Mouse (Mus musculus): ENCODE measurements around the gene Rasgrp4.
"Not testable (repeated sequence)": the region's sequence is repeated elsewhere in the genome, so short reads cannot be mapped to it uniquely, and the experiment has no call there.

Rasgrp4 gene

DNA sequence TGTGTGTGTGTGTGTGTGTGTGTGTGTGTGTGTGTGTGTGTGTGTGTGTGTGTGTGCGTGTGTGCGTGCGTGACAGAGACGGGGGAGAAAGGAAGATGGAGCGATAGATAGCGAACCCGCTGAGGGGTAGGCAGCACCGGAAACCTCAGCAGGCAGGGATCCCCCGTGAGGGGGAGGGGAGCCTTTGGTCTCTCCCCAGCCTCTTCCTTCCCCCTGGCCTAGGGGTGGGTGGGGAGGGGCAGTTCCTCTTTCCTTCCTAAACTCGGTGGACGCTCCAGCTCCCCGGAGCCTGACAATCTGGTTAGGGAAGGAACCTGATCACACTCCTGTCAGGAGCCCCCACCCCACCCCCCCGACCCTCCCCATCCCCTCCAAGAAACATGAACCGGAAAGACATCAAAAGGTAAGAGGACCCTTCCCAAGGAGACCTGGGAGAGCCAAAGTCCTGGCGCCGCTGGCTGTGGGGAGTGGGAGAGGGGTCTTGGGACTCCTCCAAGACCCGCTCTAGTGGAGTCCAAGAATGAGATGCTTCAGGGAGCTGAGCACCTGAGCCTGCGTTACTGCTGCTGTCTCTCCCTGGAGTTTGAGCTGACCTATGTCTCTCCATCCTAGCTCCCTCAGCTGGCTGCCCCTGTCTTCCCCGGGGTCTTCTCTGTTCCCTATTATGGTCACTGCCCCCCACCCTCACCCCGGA is at the start of gene Rasgrp4:
Gene Rasgrp4 (plus strand): TSS at position 159 of the 694 bp plus-strand sequence.
- DNase-seq (ENCODE audit: low spot score in 2 of 2): peak; percentile 80 to 82

DNA sequence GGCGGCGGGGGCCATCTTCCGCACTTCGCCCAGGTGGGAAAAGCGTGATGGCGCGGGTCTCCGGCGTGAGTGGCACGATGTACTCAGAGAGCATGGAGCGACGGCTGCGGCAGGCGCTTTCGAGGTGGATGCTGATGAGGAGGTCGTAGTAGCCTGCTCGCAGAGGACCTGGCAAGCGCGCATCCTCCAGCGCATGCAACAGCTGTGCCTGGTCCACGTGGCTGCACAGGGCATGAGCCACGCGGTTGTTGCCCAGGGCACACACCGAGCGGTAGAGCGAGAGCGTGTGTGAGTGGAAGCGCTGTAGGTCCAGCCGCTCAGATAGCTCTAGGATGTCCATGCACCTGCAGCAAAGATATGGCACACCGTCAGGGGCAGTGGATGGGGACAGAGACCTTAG is 48.7 kb upstream of the Rasgrp4 start:
- no peak for DNase-seq (ENCODE audit: low spot score in 2 of 2)

DNA sequence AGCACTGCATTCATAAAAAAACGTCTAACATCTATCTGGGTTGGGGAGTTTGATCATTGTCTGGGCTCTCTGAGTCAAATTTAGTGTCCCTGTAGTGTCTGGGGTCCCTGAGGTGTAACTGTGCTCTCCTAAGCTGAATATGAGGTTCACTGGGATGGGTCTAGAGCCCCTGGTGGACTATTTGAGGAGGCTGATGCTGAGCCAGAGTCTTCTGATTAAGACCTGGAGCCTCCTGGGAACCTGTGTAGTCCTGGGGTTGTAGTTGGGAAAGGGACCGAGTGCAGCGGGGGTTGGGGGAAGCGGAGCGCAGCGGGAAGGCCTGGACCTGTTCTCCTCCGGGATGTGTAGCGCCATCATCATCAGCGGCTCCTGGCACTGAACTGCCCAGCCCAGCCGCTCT is 47.7 kb upstream of the Rasgrp4 start:
- DNase-seq (ENCODE audit: low spot score in 2 of 2): no peak

- no peak for DNase-seq (ENCODE audit: low spot score in 2 of 2)
Measured at GRCm38 (mm10) chr7:29088817-29089216, 45.8 kb upstream of the Rasgrp4 start.

GRCm38 (mm10) chr7:29097131-29097530 is 37.5 kb upstream of the Rasgrp4 start:
- no peak for DNase-seq (ENCODE audit: low spot score in 2 of 2)

DNA sequence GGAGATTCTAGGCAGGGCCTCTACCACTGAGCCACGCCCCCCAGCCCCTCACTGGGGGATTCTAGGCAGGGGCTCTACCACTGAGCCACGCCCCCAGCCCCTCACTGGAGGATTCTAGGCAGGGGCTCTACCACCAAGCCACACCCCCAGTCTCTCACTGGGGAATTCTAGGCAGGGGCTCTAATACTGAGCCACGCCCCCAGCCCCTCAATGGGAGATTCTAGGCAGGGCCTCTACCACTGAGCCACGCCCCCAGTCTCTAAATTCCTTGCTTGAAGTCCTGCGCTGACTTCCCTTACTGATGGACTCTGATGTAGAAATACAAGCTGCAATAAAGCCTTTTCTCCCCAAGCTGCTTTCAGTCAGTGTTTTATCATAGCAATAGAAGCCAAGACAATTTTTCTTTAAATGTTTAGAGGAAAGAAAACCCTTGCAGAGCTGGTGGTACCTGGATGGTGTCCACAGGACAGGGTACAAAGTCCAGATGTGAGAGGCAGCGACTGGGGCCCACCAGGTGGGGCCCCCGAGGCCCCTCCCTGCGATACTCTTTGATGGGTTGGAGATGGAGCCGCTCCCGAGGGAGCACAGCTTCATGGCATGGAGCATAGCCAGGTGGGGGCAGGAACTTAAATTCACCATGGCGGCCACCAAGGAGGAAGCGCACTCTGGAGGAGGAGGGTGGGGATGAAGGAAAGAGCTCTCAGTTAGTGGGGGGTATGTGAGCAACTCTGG is 33.2 kb upstream of the Rasgrp4 start:
- DNase-seq (ENCODE audit: low spot score in 2 of 2): no peak

- peak in 1 of 2 experiments; percentile 18 for DNase-seq (ENCODE audit: low spot score in 2 of 2)
Measured at GRCm38 (mm10) chr7:29108992-29109955, 25.4 kb upstream of the Rasgrp4 start.

GRCm38 (mm10) chr7:29118142-29118851 is 16.4 kb upstream of the Rasgrp4 start:
- DNase-seq (ENCODE audit: low spot score in 2 of 2): no peak

GRCm38 (mm10) chr7:29119526-29119925 is 15.1 kb upstream of the Rasgrp4 start:
- no peak for DNase-seq (ENCODE audit: low spot score in 2 of 2)

DNA sequence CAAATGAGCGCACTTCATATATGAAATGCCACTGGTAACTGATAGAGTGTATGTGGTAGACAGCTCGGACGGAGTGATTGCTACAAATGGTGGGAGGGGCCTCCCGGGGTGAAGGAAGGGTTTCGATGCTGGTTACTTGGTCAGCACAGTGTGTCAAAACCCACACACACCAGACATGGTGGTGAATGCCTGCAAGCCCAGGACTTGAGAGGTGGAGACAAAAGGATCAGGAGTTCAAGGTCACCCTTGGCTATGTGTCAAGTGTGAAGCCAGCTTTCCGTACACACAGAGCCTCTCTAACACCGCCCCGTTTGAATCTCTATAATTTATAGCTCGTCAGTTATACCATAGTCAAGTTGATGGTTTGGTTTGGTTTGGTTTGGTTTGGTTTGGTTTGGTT is 11.8 kb upstream of the Rasgrp4 start:
- DNase-seq (ENCODE audit: low spot score in 2 of 2): no peak

DNA sequence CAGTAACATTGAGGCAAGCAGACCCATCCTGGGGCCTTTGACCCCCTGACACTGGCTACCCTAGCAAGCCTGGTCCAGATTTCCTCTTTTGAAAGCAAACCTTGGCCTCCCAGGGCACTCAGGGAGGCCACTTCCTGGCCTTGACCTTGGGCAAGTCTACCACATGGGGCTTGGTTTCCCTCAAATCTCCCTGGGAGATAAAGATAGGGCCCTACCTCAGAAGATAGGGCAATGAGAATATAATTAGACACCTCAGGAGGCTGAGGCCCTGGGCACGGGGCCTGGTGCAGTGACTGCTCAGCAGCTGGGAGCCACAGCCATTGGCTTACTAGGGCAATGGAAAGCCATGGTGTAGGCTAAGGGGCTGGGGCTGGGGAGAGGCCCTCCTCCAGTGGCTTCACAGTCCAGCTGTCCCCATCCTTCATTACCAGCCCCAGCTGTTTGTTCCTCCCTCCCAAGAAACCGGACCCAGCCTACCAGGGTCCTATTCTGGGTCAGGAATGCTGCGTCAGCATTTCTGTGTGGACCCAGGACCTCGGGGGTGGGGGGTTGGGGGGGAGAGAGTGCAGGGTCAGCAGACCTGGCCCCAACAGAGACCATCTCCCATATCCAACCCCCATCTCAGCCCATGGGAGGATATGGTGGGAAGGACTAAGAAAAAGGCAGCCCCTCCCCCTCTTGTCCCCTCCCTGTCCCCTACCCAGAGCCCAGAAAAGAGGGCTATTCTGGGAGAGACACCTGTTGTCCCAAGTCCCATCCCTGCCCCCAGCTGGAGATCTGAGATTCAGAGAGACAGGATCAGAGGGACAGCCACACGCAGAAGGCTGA is 10.9 kb upstream of the Rasgrp4 start:
- no peak for DNase-seq (ENCODE audit: low spot score in 2 of 2)

- peak; percentile 35 to 46 for DNase-seq (ENCODE audit: low spot score in 2 of 2)
Measured at GRCm38 (mm10) chr7:29124970-29125369, 9.7 kb upstream of the Rasgrp4 start, which contains the start of gene Ryr1. Ryr1 (minus strand) TSS chr7:29125179.

DNA sequence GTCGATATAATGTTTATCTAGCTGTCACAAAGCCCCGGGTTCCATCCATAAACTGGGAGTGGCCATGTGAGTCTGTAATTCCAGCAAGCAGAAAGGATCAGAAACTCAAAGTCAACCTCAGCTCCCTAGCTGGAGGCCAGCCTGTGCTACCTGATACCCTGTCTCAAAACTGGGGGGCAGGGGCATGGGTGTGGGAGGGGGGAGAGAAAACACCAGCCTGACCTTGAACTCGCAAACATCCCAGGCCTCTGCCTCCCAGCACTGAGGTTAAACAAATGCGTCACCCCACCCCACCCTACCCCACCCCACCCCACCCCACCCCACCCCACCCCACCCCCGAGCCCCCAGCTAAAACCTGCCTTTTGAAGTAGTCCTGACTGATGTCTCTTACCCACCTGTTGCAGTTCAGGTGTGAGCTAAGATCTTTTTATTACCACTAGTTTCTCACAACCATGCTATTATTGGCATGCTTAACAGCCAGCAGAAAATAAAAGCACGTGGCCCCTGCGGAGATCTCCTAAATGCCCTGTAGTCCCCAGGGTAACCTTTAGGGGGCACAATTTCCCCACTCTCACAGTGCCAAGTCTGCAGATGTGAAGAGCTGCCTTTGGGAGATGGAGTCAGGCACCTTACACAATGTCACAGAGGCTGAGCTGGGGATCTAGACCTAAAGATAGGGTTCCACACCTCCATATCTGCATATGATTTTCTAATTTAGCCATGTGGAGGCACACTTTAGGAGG is 8.3 kb upstream of the Rasgrp4 start:
- peak; percentile 67 to 72 for DNase-seq (ENCODE audit: low spot score in 2 of 2)

DNA sequence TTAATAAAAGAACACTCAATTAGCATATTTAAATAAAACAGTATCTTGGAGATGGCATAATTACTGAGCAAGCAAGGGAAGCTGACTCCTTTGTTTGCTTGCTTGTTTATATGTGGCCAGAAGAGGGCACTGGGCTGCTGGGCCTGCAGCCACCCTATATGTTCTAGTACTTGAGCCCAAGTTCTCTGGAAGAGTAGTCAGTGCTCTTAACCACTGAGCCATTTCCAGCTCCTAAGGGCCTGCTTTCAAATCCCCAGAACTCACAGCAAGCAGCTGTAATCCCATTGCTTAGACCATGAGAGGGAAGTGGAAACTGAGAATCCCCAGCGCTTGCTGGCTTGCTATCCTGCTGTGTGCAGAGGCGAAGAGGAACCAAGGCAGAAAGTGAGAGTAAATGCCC is 5.9 kb upstream of the Rasgrp4 start:
- peak in 1 of 2 experiments; percentile 24 for DNase-seq (ENCODE audit: low spot score in 2 of 2)

DNA sequence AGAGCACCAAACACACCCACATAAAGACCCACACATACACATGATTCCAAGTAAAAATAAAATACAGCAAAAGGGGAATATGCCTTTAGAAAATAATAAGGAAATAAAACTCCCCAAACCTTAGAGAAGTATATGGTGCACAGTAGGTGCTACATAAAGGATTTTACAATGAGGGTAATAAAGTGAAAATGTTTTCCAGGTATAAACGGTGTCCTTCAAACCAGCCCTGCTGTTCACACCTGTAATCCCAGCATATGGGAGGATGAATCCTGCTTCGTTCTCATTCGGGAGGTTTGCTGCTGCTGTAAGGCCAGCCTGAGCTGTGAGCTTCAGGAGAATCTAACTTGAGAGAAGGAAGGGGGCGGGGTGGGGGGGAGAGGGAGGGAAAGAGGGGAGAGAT is 421 bp upstream of the Rasgrp4 start:
- DNase-seq (ENCODE audit: low spot score in 2 of 2): no peak

DNA sequence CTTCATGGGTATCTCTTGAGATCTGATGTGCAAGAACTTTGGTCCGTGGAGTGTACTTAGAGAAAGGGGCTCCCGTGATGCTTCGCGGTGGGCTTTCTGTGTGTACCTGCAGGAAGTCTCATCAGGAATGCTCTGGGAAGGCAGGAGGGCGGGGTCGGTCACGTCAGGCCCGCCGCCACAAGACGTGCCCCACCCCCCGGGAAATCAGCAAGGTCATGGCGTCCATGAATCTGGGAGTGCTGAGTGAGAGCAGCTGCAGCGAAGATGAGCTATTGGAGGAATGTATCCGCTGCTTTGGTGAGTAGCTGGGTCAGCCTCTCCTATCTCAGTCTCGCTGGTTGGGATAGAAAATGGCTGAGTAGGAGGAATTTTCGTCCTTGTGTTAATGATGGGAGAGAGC is 2.8 kb downstream of the Rasgrp4 start:
- no peak for DNase-seq (ENCODE audit: low spot score in 2 of 2)

DNA sequence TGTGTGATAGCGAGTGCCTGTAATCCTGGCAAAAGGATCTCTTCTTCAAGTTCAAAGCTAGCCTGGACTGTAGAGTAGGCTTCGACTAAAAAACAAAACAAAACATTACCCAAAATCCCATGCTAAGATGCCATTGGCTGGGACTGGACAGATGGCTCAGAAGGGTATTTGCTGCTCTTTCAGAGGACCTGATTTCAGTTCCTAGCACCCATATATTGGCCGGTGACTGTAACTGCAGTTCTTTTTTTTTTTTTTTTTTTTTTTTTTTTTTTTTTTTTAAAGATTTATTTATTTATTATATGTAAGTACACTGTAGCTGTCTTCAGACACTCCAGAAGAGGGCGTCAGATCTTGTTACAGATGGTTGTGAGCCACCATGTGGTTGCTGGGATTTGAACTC is 4.6 kb downstream of the Rasgrp4 start:
- not testable (repeated sequence) for DNase-seq (ENCODE audit: low spot score in 2 of 2)

DNA sequence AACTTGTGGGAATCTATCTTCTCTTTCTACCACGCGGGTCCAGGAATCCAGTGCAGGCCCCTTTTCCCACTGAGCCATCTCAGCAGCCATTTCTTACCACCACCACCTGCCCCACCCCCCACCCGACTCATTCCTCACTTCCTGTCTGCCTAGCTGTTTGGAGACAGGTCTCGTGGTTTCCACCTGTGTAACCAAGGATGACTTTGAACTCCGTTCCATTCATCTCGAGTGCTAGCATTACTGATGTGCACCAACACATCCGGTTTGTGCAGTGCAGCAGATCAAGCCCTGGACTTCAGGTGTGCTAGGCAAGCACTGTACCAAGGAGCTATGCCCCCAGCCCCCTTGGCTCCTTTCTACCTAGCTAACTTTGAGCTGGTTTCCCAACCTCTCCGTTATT is 6.8 kb downstream of the Rasgrp4 start:
- peak; percentile 47 for DNase-seq (ENCODE audit: low spot score in 2 of 2)

GRCm38 (mm10) chr7:29144006-29144405 is 9.4 kb downstream of the Rasgrp4 start:
- DNase-seq (ENCODE audit: low spot score in 2 of 2): peak in 1 of 2 experiments; percentile 26

Measured in spleen, postnatal 36 days (tissue).